ENCODE assay signal across 17 mouse cellular contexts in the genomic region with DNA sequence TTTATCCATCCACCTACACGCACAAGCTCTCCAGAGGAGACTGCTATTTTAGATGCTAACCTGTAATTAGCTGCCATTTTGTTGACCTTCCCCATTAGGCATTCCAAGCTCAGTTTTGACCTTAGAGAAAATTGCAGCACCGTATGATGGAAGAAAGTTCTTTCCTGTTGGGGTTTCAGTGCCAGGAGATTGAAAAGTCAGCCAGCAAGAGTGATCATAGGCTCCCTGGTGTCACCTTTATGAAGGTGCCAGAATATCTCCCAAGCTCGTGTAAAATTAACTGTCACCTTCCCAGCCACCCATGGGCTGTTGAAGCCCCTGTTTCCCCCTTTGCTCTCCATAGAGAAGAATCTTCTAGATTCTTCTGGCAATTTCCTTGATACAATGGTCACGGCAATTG.
DNase-seq lines count a peak whose midpoint lies in the region; ATAC-seq lines count a peak whose summit lies in the region.
"Had no signal": no experiment of that assay in that cellular context is flagged by ENCODE, and none has a peak within 500 bp of the region (broad histone marks: within the 10 kb centered on the region; RNA-seq: fewer than 3 reads in every experiment).

No protein-coding gene starts in this region.

- no peaks in the 10 kb centered on the region for H3K27me3 ChIP-seq in hindbrain, embryonic 15.5 days
- H3K27me3 ChIP-seq in hindbrain, embryonic 12.5 days = no peaks in the 10 kb centered on the region
- no peaks in the 10 kb centered on the region for H3K27me3 ChIP-seq in embryonic facial prominence, embryonic 12.5 days
- H3K27me3 ChIP-seq in hindbrain, embryonic 16.5 days (replicated peaks; ENCODE audit: control insufficient read depth, insufficient read depth, low read length) = no peaks in the 10 kb centered on the region
- no peaks in the 10 kb centered on the region for H3K27me3 ChIP-seq in neural tube, embryonic 13.5 days

- no peak overlapping the region for H3K9ac ChIP-seq in hindbrain, embryonic 15.5 days
- H3K9ac ChIP-seq in hindbrain, embryonic 12.5 days = no peak overlapping the region
- H3K9ac ChIP-seq in embryonic facial prominence, embryonic 12.5 days = no peak overlapping the region
- H3K9ac ChIP-seq in hindbrain, embryonic 16.5 days (ENCODE audit: low read depth, low read length) = no peak overlapping the region
- no peak overlapping the region for H3K9ac ChIP-seq in neural tube, embryonic 13.5 days
- H3K9ac ChIP-seq: liver, embryonic 14.5 days; lung, embryonic 15.5 days had no signal

- DNase-seq in gastrocnemius, postnatal 4 days (ENCODE audit: low spot score in 2 of 2) = no peak
- DNase-seq in cerebellum, postnatal 25 days = no peak
- DNase-seq: adrenal gland, adult 2 months; kidney, adult 18-20 months; midbrain, embryonic 14.5 days; spleen, adult 18-20 months; thymus, postnatal 4 days had no signal

- peak overlapping the region; percentile 60 for H3K27ac ChIP-seq in hindbrain, embryonic 15.5 days (replicated peaks)
- no peak overlapping the region for H3K27ac ChIP-seq in hindbrain, embryonic 12.5 days
- peak overlapping the region; percentile 26; the same call in 1 of the 2 replicates for H3K27ac ChIP-seq in embryonic facial prominence, embryonic 12.5 days
- peak overlapping the region; percentile 77 for H3K27ac ChIP-seq in hindbrain, embryonic 16.5 days (ENCODE audit: low read depth, low read length)
- peak overlapping the region; percentile 33; the same call in 1 of the 2 replicates for H3K27ac ChIP-seq in neural tube, embryonic 13.5 days (replicated peaks)
- H3K27ac ChIP-seq: kidney, postnatal 0 days; liver, embryonic 14.5 days; lung, embryonic 15.5 days; macrophage had no signal

- H3K4me1 ChIP-seq in hindbrain, embryonic 15.5 days (replicated peaks) = peaks cover 46% of the 10 kb centered on the region
- H3K4me1 ChIP-seq in hindbrain, embryonic 12.5 days = peaks cover 46% of the 10 kb centered on the region
- peaks cover 69% of the 10 kb centered on the region for H3K4me1 ChIP-seq in embryonic facial prominence, embryonic 12.5 days
- peaks cover 20% of the 10 kb centered on the region for H3K4me1 ChIP-seq in hindbrain, embryonic 16.5 days (ENCODE audit: control insufficient read depth, insufficient read depth, low read depth, low read length)
- H3K4me1 ChIP-seq in neural tube, embryonic 13.5 days (replicated peaks) = peaks cover 70% of the 10 kb centered on the region

- no peak overlapping the region for H3K4me3 ChIP-seq in hindbrain, embryonic 15.5 days
- no peak overlapping the region for H3K4me3 ChIP-seq in hindbrain, embryonic 12.5 days
- no peak overlapping the region for H3K4me3 ChIP-seq in embryonic facial prominence, embryonic 12.5 days
- H3K4me3 ChIP-seq in hindbrain, embryonic 16.5 days (ENCODE audit: low read length) = no peak overlapping the region
- H3K4me3 ChIP-seq in neural tube, embryonic 13.5 days = no peak overlapping the region
- H3K4me3 ChIP-seq: left cerebral cortex, adult 2 months; lung, embryonic 15.5 days had no signal

- no peaks in the 10 kb centered on the region for H3K9me3 ChIP-seq in hindbrain, embryonic 15.5 days
- no peaks in the 10 kb centered on the region for H3K9me3 ChIP-seq in hindbrain, embryonic 12.5 days (replicated peaks)
- no peaks in the 10 kb centered on the region for H3K9me3 ChIP-seq in embryonic facial prominence, embryonic 12.5 days
- H3K9me3 ChIP-seq in hindbrain, embryonic 16.5 days (ENCODE audit: control insufficient read depth, low read length) = no peaks in the 10 kb centered on the region
- H3K9me3 ChIP-seq in neural tube, embryonic 13.5 days = no peaks in the 10 kb centered on the region
- H3K9me3 ChIP-seq: lung, embryonic 15.5 days had no signal

- no peak overlapping the region for H3K4me2 ChIP-seq in hindbrain, embryonic 15.5 days
- no peak overlapping the region for H3K4me2 ChIP-seq in hindbrain, embryonic 12.5 days (replicated peaks)
- no peak overlapping the region for H3K4me2 ChIP-seq in embryonic facial prominence, embryonic 12.5 days (replicated peaks)
- no peak overlapping the region for H3K4me2 ChIP-seq in hindbrain, embryonic 16.5 days (ENCODE audit: low read length)
- H3K4me2 ChIP-seq in neural tube, embryonic 13.5 days = no peak overlapping the region
- H3K4me2 ChIP-seq: lung, embryonic 15.5 days had no signal

- peaks cover 5% of the 10 kb centered on the region; the same call in 1 of the 2 replicates for H3K36me3 ChIP-seq in hindbrain, embryonic 15.5 days
- no peaks in the 10 kb centered on the region for H3K36me3 ChIP-seq in hindbrain, embryonic 12.5 days
- H3K36me3 ChIP-seq in embryonic facial prominence, embryonic 12.5 days = no peaks in the 10 kb centered on the region
- H3K36me3 ChIP-seq in hindbrain, embryonic 16.5 days (ENCODE audit: control insufficient read depth, insufficient read depth, low read length) = no peaks in the 10 kb centered on the region
- H3K36me3 ChIP-seq in neural tube, embryonic 13.5 days = 0 out of 2 replicates have a peak, but pooled peaks cover 4% of the 10 kb centered on the region
- H3K36me3 ChIP-seq: lung, embryonic 15.5 days had no signal

- 59% methylated on average over 4 of the region's 4 CpGs for WGBS in hindbrain, embryonic 15.5 days
- WGBS in hindbrain, embryonic 12.5 days = 61% methylated on average over 4 of the region's 4 CpGs
- WGBS in embryonic facial prominence, embryonic 12.5 days = 37% methylated on average over 4 of the region's 4 CpGs
- 51% methylated on average over 4 of the region's 4 CpGs for WGBS in hindbrain, embryonic 16.5 days
- WGBS in neural tube, embryonic 13.5 days = 69% methylated on average over 4 of the region's 4 CpGs

- ATAC-seq in hindbrain, embryonic 15.5 days (ENCODE audit: low FRiP score, low read depth) = no peak
- ATAC-seq in hindbrain, embryonic 12.5 days (ENCODE audit: low FRiP score) = no peak
- ATAC-seq in embryonic facial prominence, embryonic 12.5 days (ENCODE audit: insufficient number of reproducible peaks, insufficient read depth, low FRiP score, low TSS enrichment) = no peak
- no peak for ATAC-seq in hindbrain, embryonic 16.5 days
- no peak for ATAC-seq in neural tube, embryonic 13.5 days (ENCODE audit: low read depth)
